Mouse (Mus musculus) cortical plate, adult 2 months (tissue): Measurements from ENCODE around the gene Scg5.

ENCODE experiments used
- CTCF ChIP-seq: fragments of 200-500 bp; IDR thresholded peaks from 2 replicates; pipeline ENCODE4 v1.5.1; 2011; ENCODE audit warnings: mild to moderate bottlenecking, control low read depth, low read length; ENCODE audit not compliant: insufficient read depth; ENCODE audit errors: extremely low read depth
- POLR2A ChIP-seq: fragments of 200-500 bp; IDR thresholded peaks from 2 replicates; pipeline ENCODE4 v1.6.1; 2011; ENCODE audit warnings: mild to moderate bottlenecking, low read length, control low read depth; ENCODE audit not compliant: insufficient read depth; ENCODE audit errors: extremely low read depth

GRCm38 (mm10) chr2:113823909-113824308 lies 5.0 kb downstream of the Scg5 start:
- TF ChIP-seq CTCF, result peak; percentile 78
- TF ChIP-seq POLR2A, result no peak
